Mouse (Mus musculus): ENCODE measurements around the gene Ptpn6. TPM values are rescaled to one million over a fixed set of nuclear protein-coding genes. Genes with fewer than 3 reads are reported as not detected.

Gene Ptpn6
- 175 TPM for total RNA-seq (2023)

DNA sequence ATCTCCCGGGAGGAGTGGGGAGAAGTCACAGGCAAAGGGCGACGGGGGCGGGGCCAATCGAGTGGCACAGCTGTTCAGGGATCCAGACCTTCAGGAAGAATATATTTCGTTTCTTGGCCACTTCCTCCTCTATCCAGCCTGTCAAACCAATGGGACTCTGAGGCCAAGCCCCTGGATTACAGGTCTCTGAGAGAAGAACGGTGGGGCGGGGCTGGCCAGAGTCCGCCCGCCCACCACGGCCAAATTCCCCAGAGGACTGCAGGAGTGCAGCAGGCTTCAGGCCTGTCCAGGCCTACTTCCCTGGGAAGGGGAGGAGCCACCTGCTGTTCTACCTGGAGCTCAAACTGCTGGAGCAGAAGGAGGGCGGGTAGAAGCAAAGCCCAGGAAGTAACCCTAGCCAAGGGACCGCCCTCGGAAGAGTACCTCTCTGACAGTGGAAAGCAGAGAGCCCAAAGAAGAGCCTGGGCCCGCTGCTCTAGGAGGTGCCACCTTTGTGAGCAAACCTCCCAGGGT is at the start of gene Ptpn6:
TSS of gene Ptpn6 (minus strand) at position 204 of the 513 bp plus-strand sequence.

DNA sequence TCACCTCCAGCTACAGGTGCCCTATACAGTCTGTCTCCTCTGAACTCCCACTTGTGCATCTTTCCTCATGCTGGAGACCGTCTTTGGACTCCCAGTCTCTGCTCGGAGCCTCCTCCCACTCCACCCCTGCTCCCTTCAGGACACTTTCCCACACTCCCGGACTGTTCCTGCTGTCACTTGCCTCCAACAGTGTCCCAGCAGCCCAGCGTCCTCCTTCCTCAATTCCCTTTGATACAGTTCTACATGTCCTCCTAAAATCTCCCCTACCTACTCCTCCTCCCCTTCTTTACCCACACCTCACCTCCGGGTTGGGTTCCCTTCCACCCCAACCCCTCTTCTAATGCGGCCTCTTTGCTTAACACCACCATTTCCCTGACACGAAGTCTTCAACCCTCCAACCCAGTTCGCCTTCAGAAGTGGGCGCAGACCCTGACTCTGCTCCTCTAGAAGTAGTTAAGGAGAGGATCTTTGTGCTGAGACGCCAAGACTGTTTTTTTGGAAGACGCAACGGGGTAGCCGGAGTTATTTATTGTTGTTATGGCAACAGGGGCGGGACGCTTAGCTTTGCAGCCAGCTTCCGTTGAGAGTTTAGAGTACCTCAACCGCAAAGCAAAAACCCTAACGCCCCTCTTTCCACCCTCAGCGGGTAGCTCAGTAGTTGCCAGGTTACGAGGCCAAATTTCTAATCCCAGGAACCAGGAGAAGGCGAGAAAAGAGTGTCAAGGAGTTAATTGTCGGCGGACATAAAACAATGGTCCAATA is 40.9 kb upstream of the Ptpn6 start, which contains the start of gene Lrrc23:
TSS of gene Lrrc23 (minus strand) at position 506 of the 762 bp plus-strand sequence.

DNA sequence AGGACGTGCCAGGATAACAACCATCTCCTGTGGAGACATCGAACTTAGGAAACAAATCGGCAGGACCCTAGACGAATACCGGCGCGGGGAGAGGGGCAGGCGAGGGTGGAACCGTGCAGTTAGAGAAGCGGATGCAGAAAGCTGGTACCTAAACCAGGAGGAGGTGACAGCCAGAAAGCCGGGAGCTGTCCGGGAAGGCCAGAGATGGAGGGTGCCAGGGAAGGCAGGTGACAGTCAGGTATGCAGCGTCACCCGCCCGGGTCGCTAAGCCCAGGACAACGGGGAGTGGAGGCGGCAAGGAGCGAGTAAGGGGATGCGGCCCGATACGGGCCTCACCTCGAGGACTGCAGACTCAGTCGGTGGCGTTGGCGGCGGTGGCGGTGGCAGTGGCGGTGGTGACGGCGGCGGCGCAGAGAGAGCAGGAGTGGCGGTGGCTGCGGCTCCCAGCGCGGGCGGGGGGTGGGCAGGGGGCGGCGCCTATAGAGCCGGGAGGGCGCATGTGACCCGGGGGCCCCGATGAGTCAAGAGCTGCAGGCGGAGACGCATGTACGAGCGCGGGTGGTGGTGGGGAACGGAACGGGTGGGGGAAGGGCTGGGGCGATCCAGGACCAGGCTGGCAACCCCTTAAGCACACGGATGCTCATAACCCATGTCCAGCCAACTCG is 30.7 kb upstream of the Ptpn6 start, which contains the start of gene Eno2:
TSS of gene Eno2 (minus strand) at position 573 of the 665 bp plus-strand sequence.

DNA sequence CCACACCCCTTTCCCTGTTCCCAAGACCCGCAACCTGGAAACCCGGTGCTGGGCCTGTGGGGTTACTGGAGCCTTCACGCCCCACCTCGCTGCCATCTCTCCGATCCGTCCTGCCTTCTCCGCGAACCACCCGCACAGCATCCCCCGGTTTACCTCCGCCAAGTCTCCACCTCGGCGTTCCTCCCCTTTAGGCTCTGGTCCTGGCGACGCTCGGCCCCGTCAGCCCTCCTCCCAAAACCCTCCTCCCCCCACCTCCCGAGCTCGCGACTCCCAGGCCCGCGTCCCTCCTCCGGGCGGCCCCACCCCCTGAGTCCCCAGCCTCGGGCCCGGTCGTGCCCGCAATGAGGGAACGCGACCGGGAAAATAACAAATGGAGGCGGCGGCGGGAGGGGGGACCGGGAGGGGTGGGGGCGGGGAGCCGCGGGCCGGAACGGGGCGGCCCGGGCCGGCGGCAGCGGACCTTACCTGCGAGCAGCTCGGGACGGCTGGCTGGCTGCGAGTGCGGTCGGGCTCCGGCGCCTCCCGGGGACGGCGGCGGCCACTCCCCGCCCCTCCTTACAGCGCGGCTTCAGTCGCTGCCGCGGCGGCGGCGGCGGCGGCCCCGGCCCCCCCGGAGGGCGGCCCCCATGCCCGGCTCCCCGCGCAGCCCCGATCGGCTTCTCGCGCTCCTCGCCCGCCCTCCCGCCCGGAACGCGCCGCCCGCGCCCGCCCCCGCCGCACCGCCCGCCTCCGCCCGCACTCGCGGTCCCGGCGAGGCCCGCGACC is 17.5 kb upstream of the Ptpn6 start, which contains the start of the genes Gm45234 and Atn1:
TSS of gene Gm45234 (minus strand) at position 191 of the 765 bp plus-strand sequence.
TSS of gene Atn1 (minus strand) at position 694 of the 765 bp plus-strand sequence.

DNA sequence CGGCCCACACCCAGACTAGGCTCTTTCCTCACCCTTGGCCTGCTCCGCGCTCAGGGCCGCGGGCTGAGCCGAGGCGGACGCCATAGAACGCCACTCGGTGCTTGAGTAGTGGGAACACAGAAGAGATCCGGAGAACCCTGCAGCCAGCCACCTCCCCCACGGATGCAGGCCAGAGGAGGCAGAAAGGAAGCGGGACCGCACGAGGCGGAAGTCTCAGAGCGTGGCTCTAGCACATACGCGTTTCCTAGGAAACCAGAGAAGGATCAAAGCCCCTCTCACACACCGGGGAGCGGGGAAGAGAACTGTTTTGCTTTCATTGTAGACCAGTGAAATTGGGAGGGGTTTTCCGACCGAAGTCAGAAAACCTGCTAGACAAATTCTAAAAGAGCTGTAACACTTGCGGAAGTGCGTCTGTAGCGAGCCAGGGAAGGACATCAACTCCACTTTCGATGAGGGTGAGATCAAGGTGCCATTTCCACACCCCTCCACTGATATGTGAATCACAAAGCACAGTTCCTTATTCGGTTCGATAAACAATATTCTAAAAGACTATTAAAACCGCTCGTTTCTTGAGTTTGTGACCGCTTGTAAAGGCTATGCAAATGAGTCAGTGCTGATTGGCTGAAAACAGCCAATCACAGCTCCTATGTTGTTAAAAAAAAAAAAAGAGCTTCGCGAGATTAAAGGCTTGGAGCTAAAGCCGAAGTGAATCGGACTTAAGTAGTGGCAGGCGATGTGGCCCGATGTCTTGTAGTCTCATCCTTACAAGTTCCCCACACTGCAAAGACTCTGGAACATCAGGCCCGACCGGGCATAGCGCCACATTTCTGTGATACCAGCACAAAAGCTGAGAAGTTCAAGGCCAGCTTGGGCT is 2.6 kb upstream of the Ptpn6 start, which contains the start of gene Grcc10:
TSS of gene Grcc10 (minus strand) at position 487 of the 874 bp plus-strand sequence.

DNA sequence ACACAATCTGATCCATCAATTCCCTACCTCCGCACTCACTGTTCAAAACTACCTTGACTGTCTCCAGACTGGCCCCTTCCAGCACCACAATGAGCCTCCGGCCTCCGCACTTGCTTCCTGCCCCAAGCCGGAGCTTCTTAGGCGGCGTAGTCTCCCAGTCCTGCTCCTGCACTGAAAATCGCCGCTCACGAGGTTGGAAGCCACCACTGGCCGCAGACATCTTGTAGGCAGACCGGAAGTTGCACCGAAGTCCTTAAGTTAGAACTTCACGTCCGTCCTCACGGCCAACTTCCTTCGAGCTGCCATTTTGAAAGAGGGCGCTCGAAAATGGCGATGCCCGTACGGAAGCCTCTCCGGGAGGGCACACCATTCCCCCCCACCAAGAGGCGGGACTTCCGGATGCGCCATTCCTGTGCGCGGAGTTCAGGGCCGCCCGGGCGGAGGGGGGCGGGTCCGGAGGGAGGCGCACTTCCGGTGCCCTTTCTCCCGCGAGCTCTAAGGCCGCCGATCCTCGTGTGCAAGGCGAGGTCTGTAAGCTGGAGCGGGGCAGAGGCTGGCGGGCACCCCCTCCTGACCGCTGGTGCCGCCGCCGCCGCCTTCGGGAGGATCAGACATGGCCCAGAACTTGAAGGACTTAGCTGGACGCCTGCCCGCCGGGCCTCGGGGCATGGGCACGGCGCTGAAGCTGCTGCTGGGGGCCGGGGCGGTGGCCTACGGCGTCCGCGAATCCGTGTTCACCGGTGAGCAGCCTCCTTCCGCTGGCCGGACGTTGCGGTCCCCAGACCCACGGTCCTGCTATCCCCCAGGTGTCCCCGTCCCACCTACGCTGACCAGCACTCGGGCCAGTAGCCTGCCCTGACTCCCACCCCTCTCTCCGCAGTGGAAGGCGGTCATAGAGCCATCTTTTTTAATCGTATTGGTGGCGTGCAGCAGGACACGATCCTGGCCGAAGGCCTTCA is 26.4 kb downstream of the Ptpn6 start, which contains the start of the genes Emg1 and Phb2:
TSS of gene Emg1 (minus strand) at position 355 of the 959 bp plus-strand sequence.
TSS of gene Phb2 (plus strand) at position 513 of the 959 bp plus-strand sequence.

Other genes with a start within 250 kb of the Ptpn6 start
- gene C1rl, start 245.6 kb downstream of the Ptpn6 start, total RNA-seq (2023) = not detected
- gene C1ra, start 226.3 kb downstream of the Ptpn6 start, total RNA-seq (2023) = not detected
- gene C1s1, start 196.4 kb downstream of the Ptpn6 start, total RNA-seq (2023) = not detected
- gene C1rb, start 168.4 kb downstream of the Ptpn6 start, total RNA-seq (2023) = 0.38 TPM
- gene C1s2, start 102.6 kb downstream of the Ptpn6 start, total RNA-seq (2023) = not detected
- gene Lpcat3, start 75.7 kb downstream of the Ptpn6 start, total RNA-seq (2023) = 57.6 TPM
- 163 TPM for gene Emg1, start 26.5 kb downstream of the Ptpn6 start, total RNA-seq (2023)
- gene Phb2, start 26.4 kb downstream of the Ptpn6 start, total RNA-seq (2023) = 127 TPM
- gene Grcc10, start 2.7 kb upstream of the Ptpn6 start, total RNA-seq (2023) = 222 TPM
- gene Gm45234, start 17.3 kb upstream of the Ptpn6 start, total RNA-seq (2023) = 1.9 TPM
- 151 TPM for gene Atn1, start 17.8 kb upstream of the Ptpn6 start, total RNA-seq (2023)
- gene Eno2, start 31.0 kb upstream of the Ptpn6 start, total RNA-seq (2023) = 2.5 TPM
- gene Lrrc23, start 41.0 kb upstream of the Ptpn6 start, total RNA-seq (2023) = 10.3 TPM
- gene Spsb2, start 69.9 kb upstream of the Ptpn6 start, total RNA-seq (2023) = 3.4 TPM
- gene Tpi1, start 75.6 kb upstream of the Ptpn6 start, total RNA-seq (2023) = 25.6 TPM
- gene Usp5, start 90.8 kb upstream of the Ptpn6 start, total RNA-seq (2023) = 61.8 TPM
- gene Cdca3, start 90.8 kb upstream of the Ptpn6 start, total RNA-seq (2023) = 4.2 TPM
- not detected for gene Gnb3, start 101.6 kb upstream of the Ptpn6 start, total RNA-seq (2023)
- gene P3h3, start 119.0 kb upstream of the Ptpn6 start, total RNA-seq (2023) = not detected
- gene Gpr162, start 125.3 kb upstream of the Ptpn6 start, total RNA-seq (2023) = 0.82 TPM
- gene Cd4, start 149.5 kb upstream of the Ptpn6 start, total RNA-seq (2023) = 401 TPM
- gene Lag3, start 173.0 kb upstream of the Ptpn6 start, total RNA-seq (2023) = 2.6 TPM
- gene Ptms, start 181.4 kb upstream of the Ptpn6 start, total RNA-seq (2023) = 60.5 TPM
- gene Mlf2, start 192.7 kb upstream of the Ptpn6 start, total RNA-seq (2023) = 72.1 TPM
- gene Cops7a, start 226.8 kb upstream of the Ptpn6 start, total RNA-seq (2023) = 40.5 TPM